Mouse (Mus musculus) liver, postnatal 0 days (tissue): Measurements from ENCODE around the gene Ccdc40. TPM values are rescaled to one million over a fixed set of nuclear protein-coding genes. Genes with fewer than 3 reads are reported as not detected.

ENCODE experiments used
- ATAC-seq: fragments of 200-750 bp; cut with Nextera tagmentation; 2 replicates; pipeline ENCODE4 v1.8.0; 2017; ENCODE audit warnings: mild to moderate bottlenecking, moderate library complexity
- DNase-seq: peaks from one replicate; pipeline ENCODE4 v3.0.0-alpha.2; 2016
- H3K27ac ChIP-seq: fragments of 300-500 bp; sonication (generic); 2 replicates; pipeline ENCODE4 v1.5.1; 2014; ENCODE audit warnings: antibody characterized with exemption, moderate library complexity, mild to moderate bottlenecking, low read depth
- H3K27me3 ChIP-seq: fragments of 300-500 bp; sonication (generic); 2 replicates; pipeline ENCODE4 v1.6.1; 2014; ENCODE audit warnings: low read length, control low read depth, mixed read lengths; ENCODE audit not compliant: insufficient read depth
- H3K36me3 ChIP-seq: fragments of 300-500 bp; sonication (generic); replicated peaks from 2 replicates; pipeline ENCODE4 v1.6.1; 2014; ENCODE audit warnings: mild to moderate bottlenecking, control low read depth, low read length, moderate library complexity, mixed read lengths; ENCODE audit not compliant: insufficient read depth
- H3K4me1 ChIP-seq: fragments of 300-500 bp; sonication (generic); 2 replicates; pipeline ENCODE4 v1.6.1; 2014; ENCODE audit warnings: antibody characterized with exemption, mild to moderate bottlenecking, control low read depth; ENCODE audit not compliant: insufficient read depth
- H3K4me2 ChIP-seq: fragments of 300-500 bp; sonication (generic); 2 replicates; pipeline ENCODE4 v1.6.1; 2014; ENCODE audit warnings: low read depth, mild to moderate bottlenecking, low read length, moderate library complexity, mixed read lengths
- H3K4me3 ChIP-seq: fragments of 300-500 bp; sonication (generic); 2 replicates; pipeline ENCODE4 v1.5.1; 2014; ENCODE audit warnings: low read depth, low read length
- H3K9ac ChIP-seq: fragments of 300-500 bp; sonication (generic); replicated peaks from 2 replicates; pipeline ENCODE4 v1.6.1; 2014; ENCODE audit warnings: mild to moderate bottlenecking, moderate library complexity
- H3K9me3 ChIP-seq: fragments of 300-500 bp; sonication (generic); 2 replicates; pipeline ENCODE4 v1.6.1; 2016; ENCODE audit warnings: mild to moderate bottlenecking, control low read depth, low read length, mixed read lengths
- CTCF ChIP-seq: sonication (generic); IDR thresholded peaks from 2 replicates; pipeline ENCODE4 v1.5.1; 2016; ENCODE audit warnings: antibody characterized with exemption, low read depth
- EP300 ChIP-seq: IDR thresholded peaks from 2 replicates; pipeline ENCODE4 v1.6.1; 2016; ENCODE audit warnings: antibody characterized with exemption, low read depth, mild to moderate bottlenecking
- WGBS: fragments of 180-500 bp; shearing (Covaris S2); extraction: QIAGEN DNeasy Blood & Tissue Kit; methylation state at CpG from one replicate; pipeline ENCODE4 v1.1.7; 2014; ENCODE audit not compliant: insufficient replicate concordance; 5-methylcytosine and 5-hydroxymethylcytosine counted together
- polyA plus RNA-seq: library from polyadenylated mRNA; unstranded; fragments of >200 nt; fragmentation: Nextera tagmentation; extraction: Ambion mirVana; gene quantifications from 2 replicates; pipeline ENCODE4 v1.2.1, GENCODE M21; 2015

Ccdc40 gene
- polyA plus RNA-seq, 1 experiment from 2014 or later: 0.95 TPM

- no peak for ATAC-seq
- no peak overlapping the region for H3K4me3 ChIP-seq
- no peaks in the 10 kb centered on the region for H3K9me3 ChIP-seq
- H3K27ac ChIP-seq: no peak overlapping the region
- H3K9ac ChIP-seq: no peak overlapping the region
- no peaks in the 10 kb centered on the region for H3K27me3 ChIP-seq
- no peak for DNase-seq
- 81% methylated on average over 10 of the region's 10 CpGs for WGBS
- peak; percentile 31 for TF ChIP-seq CTCF
- no peak for TF ChIP-seq EP300
- peaks cover 2% of the 10 kb centered on the region; the same call in 1 of the 2 replicates for H3K36me3 ChIP-seq
- no peaks in the 10 kb centered on the region for H3K4me1 ChIP-seq
- no peak overlapping the region for H3K4me2 ChIP-seq
Observed at GRCm38 (mm10) chr11:119205738-119206137, 22.6 kb upstream of the Ccdc40 start.

GRCm38 (mm10) chr11:119206562-119206961 is 21.8 kb upstream of the Ccdc40 start:
- no peak overlapping the region for H3K9ac ChIP-seq
- H3K27me3 ChIP-seq: no peaks in the 10 kb centered on the region
- no peak overlapping the region for H3K27ac ChIP-seq
- DNase-seq (peak; percentile 75), ATAC-seq (peak; percentile 37; the same call in 1 of the 2 replicates)
- WGBS: 29% methylated on average over 5 of the region's 5 CpGs
- H3K9me3 ChIP-seq: no peaks in the 10 kb centered on the region
- H3K4me1 ChIP-seq: no peaks in the 10 kb centered on the region
- H3K36me3 ChIP-seq: peaks cover 2% of the 10 kb centered on the region; the same call in 1 of the 2 replicates
- no peak overlapping the region for H3K4me3 ChIP-seq
- no peak overlapping the region for H3K4me2 ChIP-seq
- TF ChIP-seq CTCF (peak; percentile 89), EP300 (no peak)

GRCm38 (mm10) chr11:119207986-119208385 is 20.4 kb upstream of the Ccdc40 start:
- Histone ChIP-seq H3K27ac (no peak overlapping the region), H3K4me3 (no peak overlapping the region), H3K9me3 (no peaks in the 10 kb centered on the region), H3K4me2 (no peak overlapping the region), H3K9ac (no peak overlapping the region), H3K4me1 (no peaks in the 10 kb centered on the region), H3K27me3 (no peaks in the 10 kb centered on the region), H3K36me3 (peaks cover 2% of the 10 kb centered on the region; the same call in 1 of the 2 replicates)
- TF ChIP-seq EP300 (no peak), CTCF (no peak)
- DNase-seq (no peak), ATAC-seq (no peak)
- 87% methylated on average over 6 of the region's 6 CpGs for WGBS

DNA sequence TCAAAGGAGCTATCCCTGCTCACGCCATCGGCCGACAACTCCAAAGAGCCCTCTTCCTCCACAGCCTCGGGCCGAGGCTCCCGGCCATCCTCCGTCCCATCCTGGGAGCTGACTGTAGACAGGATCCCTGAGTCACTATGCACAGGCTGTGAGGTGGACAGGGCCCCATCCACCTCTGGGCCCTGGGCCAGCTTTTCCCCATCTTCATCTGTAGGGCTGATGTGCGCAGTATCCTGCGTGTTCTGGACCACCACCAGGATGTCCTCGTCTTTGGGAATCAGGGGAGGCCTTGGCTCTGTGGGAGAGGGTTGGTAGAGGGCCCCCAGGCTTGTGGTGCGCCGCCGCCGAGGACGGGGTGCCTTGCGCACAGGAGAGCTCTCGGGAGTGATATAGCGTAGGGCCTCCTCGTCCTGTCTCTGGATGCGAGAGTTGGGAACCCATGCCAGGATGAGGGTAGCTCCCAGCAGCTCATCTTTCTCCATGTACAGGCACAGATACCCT is 19.5 kb upstream of the Ccdc40 start:
- H3K4me3 ChIP-seq: no peak overlapping the region
- H3K27ac ChIP-seq: no peak overlapping the region
- peaks cover 7% of the 10 kb centered on the region; the same call in 1 of the 2 replicates for H3K4me1 ChIP-seq
- H3K4me2 ChIP-seq: no peak overlapping the region
- H3K9me3 ChIP-seq: no peaks in the 10 kb centered on the region
- no peak overlapping the region for H3K9ac ChIP-seq
- ATAC-seq (no peak), DNase-seq (no peak)
- H3K27me3 ChIP-seq: no peaks in the 10 kb centered on the region
- TF ChIP-seq CTCF: no peak
- WGBS: 89% methylated on average over 20 of the region's 20 CpGs
- H3K36me3 ChIP-seq: peaks cover 2% of the 10 kb centered on the region; the same call in 1 of the 2 replicates

GRCm38 (mm10) chr11:119209371-119210025 is 18.9 kb upstream of the Ccdc40 start:
- H3K27me3 ChIP-seq: no peaks in the 10 kb centered on the region
- 74% methylated on average over 10 of the region's 10 CpGs for WGBS
- no peak for ATAC-seq
- H3K4me2 ChIP-seq: no peak overlapping the region
- H3K9ac ChIP-seq: no peak overlapping the region
- TF ChIP-seq EP300: no peak
- TF ChIP-seq CTCF: no peak
- peaks cover 2% of the 10 kb centered on the region; the same call in 1 of the 2 replicates for H3K36me3 ChIP-seq
- peaks cover 10% of the 10 kb centered on the region for H3K4me1 ChIP-seq
- no peak for DNase-seq
- no peak overlapping the region for H3K27ac ChIP-seq
- H3K4me3 ChIP-seq: no peak overlapping the region
- no peaks in the 10 kb centered on the region for H3K9me3 ChIP-seq

- Histone ChIP-seq H3K9ac (no peak overlapping the region), H3K4me1 (peaks cover 15% of the 10 kb centered on the region), H3K27me3 (no peaks in the 10 kb centered on the region), H3K4me2 (no peak overlapping the region), H3K27ac (no peak overlapping the region), H3K36me3 (peaks cover 2% of the 10 kb centered on the region; the same call in 1 of the 2 replicates), H3K9me3 (no peaks in the 10 kb centered on the region), H3K4me3 (no peak overlapping the region)
- WGBS: 82% methylated on average over 32 of the region's 32 CpGs
- ATAC-seq (no peak), DNase-seq (no peak)
- TF ChIP-seq EP300 (no peak), CTCF (no peak)
Observed at GRCm38 (mm10) chr11:119210321-119211100, 17.9 kb upstream of the Ccdc40 start.
